Mouse (Mus musculus): Measurements from ENCODE around the gene Iqcb1. TPM values are rescaled to one million over a fixed set of nuclear protein-coding genes. Genes with fewer than 3 reads are reported as not detected.
"Not testable (repeated sequence)": the region's sequence is repeated elsewhere in the genome, so short reads cannot be mapped to it uniquely, and the experiment has no call there.

Iqcb1 gene
- total RNA-seq (2021) = 10 to 100 TPM; 25.5 to 32.0 TPM
- long read RNA-seq, experiment 1, transcript Iqcb1-201 (15 exons, 2,257 nt) = major isoform, 5 of 33 reads
- long read RNA-seq, experiment 1, partial matches to known transcripts = 3 of 33 reads
- long read RNA-seq, experiment 1, other reads (novel, unspliced or antisense) = 25 of 33 reads
- long read RNA-seq, experiment 2, transcript Iqcb1-201 (15 exons, 2,257 nt) = major isoform, 6 of 26 reads
- long read RNA-seq, experiment 2, partial matches to known transcripts = 3 of 26 reads
- long read RNA-seq, experiment 2, other reads (novel, unspliced or antisense) = 17 of 26 reads

DNA sequence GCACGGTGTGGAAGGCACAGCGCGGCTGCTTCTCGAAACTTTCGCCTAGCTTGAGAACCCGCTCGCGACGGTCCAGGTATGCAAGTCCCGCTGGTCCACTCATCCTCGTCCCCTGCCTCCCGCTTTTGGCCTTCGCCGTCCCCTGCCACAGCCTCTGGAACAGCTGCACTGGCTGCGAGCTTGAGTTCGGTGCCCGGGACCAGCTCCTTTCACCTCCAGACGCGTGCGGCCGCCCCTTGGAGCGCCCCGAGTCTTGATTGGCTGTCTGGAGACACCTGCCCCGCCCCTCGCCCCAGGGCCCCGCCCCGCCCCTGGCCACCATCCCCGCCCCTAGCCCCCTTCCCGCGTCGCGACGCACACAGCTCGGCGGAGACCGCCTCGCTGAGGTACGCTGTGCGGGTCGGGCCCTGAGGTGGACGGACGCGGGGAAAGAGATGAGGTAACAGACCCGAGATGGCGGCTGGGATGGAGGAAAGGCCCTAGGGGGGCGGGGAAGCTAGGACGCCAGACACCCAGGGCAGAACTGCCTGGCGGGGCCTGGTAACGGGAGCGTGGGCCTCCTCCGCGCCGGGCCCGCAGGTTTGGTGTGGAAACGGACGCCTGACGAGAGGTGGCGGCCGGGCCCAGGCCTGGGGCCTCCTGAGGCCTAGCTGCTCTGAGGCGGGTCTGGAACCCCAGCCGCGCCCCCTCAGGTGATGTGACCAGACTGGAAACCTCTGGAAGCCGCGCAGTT is at the start of gene Iqcb1:
Gene Iqcb1 (plus strand): TSS at position 332 of the 733 bp plus-strand sequence.
- DNase-seq (ENCODE audit: low spot score in 2 of 2) = peak; percentile 58 to 80
- intact Hi-C loops (cut with DNase I) = no loop called here

DNA sequence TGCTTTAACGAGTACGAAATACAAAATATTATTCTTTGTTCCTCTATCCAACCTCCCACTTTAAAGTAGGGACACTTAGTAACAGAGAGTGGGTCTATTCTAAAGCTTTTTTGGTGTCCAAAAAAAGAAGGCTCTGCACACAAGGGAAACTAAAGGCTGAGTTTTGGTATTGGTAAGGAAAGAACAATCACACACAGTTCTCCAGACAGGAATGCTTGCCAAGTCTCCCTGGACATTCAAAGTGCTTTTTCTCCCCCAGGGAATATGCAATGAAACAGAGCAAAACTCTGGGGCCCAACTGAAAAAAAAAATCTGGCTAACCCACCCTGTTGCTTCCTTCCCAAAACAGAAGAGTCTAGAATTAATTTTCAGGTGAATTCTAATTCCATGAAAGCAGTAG is 44.0 kb upstream of the Iqcb1 start:
- peak in 1 of 2 experiments; percentile 7 for DNase-seq (ENCODE audit: low spot score in 2 of 2)
- intact Hi-C loops (cut with DNase I) = no loop called here

DNA sequence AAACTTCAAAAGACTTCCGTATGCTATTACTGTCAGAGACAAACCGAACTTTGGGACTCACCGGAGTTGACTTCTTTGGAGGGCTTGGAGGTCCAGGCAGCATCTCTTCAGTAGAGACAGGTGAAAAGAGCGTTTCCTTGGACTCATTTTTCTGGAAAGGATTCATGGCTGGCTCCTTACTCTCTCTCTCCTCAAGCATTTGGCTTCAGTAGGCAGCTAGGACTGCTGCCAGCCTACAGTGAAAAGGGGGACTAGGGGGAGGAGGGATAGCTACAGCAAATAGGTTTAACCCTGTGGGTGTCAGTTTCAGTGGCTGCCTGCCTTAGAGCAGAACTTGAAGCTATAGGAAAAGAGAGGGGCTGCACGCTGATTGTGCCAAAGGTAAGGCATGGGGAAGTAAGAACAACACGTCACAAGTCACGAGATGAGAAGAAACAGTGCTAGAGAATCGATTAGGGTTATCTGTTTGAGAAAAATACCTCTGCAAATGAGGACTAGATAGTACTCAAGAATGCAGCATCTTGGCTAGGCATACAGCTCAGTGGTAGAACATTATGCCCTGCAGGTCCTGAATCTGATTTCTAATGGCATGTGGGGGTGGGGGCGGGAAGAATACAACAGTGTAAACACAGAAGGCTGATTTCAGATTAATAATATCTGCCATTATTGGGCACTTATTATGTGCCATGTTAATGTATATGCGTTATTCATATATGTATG is 43.4 kb upstream of the Iqcb1 start, which contains the start of gene Slc15a2:
Gene Slc15a2 (minus strand): TSS at position 369 of the 720 bp plus-strand sequence.
- DNase-seq (ENCODE audit: low spot score in 2 of 2) = peak; percentile 50 to 52

DNA sequence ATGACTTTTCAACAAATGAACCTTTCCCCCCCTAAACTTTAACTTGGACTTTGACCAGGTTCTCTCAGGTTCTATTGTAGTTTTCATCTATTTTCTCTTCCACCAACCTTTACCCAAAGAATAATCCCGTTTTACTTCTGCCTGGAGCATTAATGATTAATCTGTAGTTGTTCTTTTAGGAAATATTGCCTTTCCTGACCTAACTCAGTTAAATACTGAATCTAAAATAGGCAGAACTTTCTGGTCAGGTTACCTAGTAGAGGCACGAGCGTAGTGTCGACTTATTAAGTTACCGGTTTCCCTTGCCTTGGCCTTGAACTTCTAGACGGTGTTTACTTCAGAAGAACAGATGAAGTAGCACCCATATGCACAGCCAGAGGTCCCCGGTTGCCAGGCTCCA is 41.7 kb upstream of the Iqcb1 start:
- no peak for DNase-seq (ENCODE audit: low spot score in 2 of 2)
- intact Hi-C loops (cut with DNase I) = no loop called here

More for the DNA sequence above, 43.4 kb upstream of the Iqcb1 start, which contains the start of gene Slc15a2:
- intact Hi-C loops (cut with DNase I) = no loop called here

DNA sequence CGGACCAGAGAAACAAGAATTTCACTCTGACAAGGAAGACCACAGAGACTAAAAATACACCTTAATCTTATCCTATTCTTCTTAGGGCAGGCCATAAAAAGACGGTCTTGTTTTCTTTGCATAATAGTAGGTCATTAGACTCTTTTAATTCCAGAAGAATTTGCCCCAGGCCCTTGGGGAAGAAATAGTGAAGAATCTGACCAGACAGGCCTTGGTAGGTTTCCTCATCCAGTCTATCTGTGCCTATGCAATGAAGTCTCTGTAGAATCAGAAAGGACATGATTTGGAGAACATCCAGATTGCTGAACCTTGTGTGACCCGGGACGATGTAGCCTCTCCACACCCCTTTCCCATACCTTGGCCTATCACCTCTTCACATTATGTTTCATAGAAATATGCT is 38.0 kb upstream of the Iqcb1 start:
- no peak for DNase-seq (ENCODE audit: low spot score in 2 of 2)
- intact Hi-C loops (cut with DNase I) = no loop called here

DNA sequence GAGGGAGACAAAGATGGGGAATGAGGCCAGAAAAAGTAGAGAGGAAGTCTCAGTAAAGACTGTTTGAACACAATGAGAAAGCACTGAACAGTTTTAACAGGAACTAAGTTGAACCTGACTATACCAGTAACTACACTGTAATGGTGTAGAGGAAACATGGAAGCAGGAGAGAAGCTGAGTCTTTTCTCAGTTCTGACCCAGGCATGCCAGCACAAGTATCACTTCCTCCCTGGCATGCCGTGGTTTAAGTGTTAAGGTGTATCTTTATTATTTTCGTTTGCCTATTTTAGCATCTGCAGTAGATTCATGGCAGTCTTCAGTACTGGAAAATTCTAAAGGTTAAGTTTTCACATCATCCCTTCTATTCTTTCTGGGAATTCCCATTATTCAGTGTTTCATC is 33.2 kb upstream of the Iqcb1 start:
- intact Hi-C loops (cut with DNase I) = no loop called here
- DNase-seq (ENCODE audit: low spot score in 2 of 2) = no peak

DNA sequence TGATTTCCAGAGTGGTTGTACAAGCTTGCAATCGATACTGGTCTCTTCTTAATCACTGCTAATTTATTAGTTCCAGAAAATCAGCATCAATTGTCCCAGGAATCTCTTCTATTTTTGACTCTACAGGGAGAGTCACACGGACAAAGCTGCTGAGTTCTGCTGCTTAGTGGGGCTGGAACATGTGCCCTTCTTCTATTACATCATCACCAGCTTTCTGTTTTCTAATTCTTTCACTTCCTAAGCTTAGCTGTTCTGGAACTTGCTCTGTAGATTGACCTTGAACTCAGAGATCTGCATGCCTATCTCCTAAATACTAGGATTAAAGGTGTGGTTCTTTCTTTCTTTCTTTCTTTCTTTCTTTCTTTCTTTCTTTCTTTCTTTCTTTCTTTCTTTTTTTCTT is 29.9 kb upstream of the Iqcb1 start:
- intact Hi-C loops (cut with DNase I) = no loop called here

DNA sequence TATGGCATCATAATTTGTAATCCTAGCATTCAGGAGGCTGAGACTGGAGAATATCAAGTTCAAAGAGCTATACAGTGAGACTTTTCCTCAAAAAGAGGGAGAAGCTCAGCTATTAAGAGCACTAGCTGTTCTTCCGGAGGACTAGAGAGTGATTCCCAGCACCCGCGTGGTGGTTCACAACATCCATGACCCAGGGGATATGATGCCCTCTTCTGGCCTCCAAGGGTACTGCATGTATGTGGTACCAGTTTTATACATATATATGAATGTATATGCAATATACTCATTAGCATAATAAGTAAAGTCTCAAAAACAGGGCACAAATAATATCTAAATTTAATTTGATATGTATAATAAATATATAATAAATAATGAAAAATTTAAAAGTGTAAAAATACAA is 25.8 kb upstream of the Iqcb1 start:
- DNase-seq (ENCODE audit: low spot score in 2 of 2) = no peak
- intact Hi-C loops (cut with DNase I) = loop anchor here (10.0 kb wide), 1 partner anchor 178 kb away; no protein-coding TSS in a partner anchor

More for the DNA sequence above, 29.9 kb upstream of the Iqcb1 start:
- no peak for DNase-seq (ENCODE audit: low spot score in 2 of 2)

DNA sequence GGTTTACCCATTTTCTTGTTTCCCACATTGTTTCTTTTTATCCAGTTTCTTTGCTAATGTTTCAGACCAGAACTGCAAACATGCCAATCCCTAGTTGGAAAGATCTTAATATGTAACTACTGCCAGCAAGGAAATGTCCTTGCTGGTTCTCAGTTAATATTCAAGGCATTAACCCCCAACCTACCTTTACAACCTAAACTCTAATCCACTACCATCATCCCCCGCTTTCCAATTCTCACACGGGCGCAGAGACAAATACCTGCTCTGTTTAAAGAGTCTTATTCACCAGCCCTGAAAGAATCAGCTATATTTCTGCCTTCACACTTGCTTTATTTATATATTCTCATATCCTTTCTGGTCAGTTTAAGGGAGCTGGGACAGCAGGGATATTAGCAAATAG is 19.6 kb upstream of the Iqcb1 start:
- no peak for DNase-seq (ENCODE audit: low spot score in 2 of 2)
- intact Hi-C loops (cut with DNase I) = loop anchor here (10.0 kb wide), 1 partner anchor 184 kb away; no protein-coding TSS in a partner anchor

DNA sequence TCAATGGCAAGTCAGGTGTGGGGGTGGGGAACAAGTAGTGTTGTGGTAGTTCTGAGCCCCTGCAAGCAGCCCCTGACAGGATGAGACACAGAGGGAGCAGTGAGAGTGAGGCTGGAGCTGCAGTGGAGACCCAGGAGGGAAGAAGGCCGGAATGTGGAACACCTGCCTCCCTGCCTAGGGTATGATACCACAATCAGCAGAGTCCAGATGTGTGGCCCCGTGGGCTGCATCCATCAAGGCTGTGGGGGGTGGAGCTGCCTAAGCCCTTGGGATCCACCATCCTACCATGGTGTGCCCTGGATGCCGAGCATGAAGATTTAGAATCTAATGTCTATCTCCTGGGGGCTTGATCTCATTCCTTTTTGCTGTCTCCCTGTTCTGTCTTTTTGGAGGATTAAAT is 14.5 kb upstream of the Iqcb1 start:
- no peak for DNase-seq (ENCODE audit: low spot score in 2 of 2)
- intact Hi-C loops (cut with DNase I) = no loop called here

DNA sequence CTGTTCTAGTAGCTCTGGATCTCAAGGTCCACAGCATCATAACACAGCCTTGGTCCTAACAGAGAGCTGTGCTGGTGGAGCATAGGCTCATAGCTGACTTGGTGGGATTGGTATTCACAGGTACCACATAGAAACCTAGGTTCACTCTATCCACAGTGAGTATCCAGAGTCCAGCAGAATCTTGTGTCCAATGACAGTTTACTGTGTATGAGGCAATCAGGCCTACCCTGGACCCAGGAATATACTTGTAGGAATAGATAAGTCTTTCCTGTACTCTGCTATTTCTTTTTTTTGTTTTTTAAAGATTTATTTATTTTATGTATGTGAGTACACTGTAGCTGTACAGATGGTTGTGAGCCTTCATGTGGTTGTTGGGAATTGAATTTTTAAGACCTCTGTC is 11.3 kb upstream of the Iqcb1 start:
- no peak for DNase-seq (ENCODE audit: low spot score in 2 of 2)
- intact Hi-C loops (cut with DNase I) = loop anchor here (1.0 to 2.0 kb wide), 2 partner anchors 92 to 344 kb away; no protein-coding TSS in a partner anchor

DNA sequence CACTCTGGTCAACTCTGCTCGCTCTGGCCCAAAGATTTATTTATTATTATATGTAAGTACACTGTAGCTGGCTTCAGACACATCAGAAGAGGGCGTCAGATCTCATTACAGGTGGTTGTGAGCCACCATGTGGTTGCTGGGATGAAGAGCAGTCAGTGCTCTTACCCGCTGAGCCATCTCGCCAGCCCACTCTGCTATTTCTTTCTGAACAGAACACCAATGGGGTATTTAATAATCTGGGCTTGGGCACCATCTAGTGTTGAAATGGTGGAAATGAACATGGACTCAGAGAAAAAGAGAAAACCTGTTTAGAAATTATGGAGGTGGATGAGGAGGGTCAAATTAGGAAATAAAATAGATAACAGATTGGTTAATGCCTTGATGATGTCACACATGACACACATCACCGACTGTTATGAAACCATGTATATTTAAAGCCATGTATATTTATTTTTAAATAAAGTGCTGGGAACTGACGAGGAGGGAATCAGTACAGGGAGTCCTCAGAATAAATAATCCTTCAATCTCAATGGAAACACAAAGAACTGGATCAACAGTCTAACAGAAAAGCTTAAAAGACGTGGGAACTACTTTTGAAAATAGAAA is 10.8 kb upstream of the Iqcb1 start:
- DNase-seq (ENCODE audit: low spot score in 2 of 2) = peak; percentile 87 to 91
- intact Hi-C loops (cut with DNase I) = loop anchor here (1.0 to 2.0 kb wide), 2 partner anchors 93 to 344 kb away; no protein-coding TSS in a partner anchor

DNA sequence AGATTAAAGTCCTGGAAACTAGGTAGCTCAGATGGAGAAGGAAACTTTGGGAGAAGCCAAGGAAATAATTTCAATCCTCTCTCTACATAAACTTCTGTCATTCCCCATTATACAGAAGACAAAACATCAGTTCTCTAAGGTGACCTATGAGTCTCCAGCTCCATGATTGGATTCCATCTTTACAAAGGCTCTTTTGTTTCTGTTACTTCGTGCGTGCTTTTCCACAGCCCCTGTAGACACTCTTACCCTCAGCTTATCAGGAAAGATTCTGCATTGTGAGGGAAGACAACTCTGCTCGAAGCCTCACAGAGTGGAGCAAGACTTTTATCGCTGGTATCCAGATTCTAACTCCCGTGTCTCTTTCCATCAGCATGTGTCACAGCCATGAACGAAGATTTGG is 8.2 kb upstream of the Iqcb1 start:
- no peak for DNase-seq (ENCODE audit: low spot score in 2 of 2)
- intact Hi-C loops (cut with DNase I) = no loop called here

DNA sequence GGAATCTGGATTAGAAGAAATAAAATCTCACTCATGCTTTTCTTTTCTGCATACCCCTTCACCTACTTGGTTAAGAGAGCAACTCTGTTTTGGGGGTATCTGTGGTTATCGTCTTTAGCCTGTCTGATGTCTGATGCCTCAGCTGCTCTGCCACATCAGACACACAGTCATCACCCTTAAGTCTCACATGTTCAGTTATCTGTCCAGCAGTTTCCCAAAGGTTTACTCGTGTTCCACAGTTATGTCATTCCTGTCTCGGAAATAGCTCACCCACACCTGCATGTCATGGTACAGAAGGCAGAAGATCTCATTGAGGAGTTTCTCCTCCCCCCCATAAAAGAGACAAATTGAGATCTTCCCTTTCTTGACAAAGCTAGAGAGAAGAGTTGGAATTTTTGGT is 7.4 kb upstream of the Iqcb1 start:
- no peak for DNase-seq (ENCODE audit: low spot score in 2 of 2)
- intact Hi-C loops (cut with DNase I) = no loop called here

DNA sequence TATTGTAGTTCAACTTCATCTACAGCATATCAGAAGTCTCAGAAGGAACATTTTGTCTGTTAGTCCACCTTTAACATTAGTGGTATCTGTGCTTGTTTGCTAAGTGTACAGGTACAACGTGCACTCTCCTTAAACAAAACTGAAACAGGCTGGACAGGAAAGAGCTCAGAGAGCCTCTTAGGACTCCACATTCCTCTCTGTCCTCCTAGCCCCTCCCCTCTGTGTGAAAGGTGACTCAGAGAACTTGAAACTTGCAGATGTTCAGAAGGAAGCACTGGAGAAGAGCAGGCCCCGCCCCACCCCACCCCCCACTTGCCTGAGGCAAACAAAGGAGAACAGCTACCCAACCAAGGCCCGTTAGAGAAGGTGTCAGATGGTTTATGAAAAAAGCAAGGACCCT is 6.7 kb upstream of the Iqcb1 start:
- no peak for DNase-seq (ENCODE audit: low spot score in 2 of 2)
- intact Hi-C loops (cut with DNase I) = no loop called here

DNA sequence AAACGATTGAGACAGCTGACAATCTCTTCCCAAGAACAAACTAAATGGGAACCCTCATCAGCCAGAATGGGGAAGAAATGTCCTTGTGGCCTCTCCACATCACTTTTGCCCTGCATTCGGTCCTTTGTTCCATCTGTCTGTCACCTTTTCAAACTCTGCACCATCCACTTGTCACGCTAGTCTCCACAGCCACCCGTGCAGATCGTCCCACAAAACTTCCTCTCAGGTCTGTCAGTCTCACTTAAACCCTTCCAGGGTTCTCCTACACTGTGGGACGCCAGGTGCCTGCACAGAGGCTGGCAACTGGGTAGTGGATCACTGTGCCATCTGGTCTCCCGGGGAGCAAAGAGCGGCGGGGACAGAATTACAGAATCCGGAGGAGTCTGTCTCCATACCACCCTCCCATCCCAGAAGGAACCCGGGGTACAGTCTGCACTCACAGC is 553 bp upstream of the Iqcb1 start:
- intact Hi-C loops (cut with DNase I) = no loop called here
- DNase-seq (ENCODE audit: low spot score in 2 of 2) = no peak

DNA sequence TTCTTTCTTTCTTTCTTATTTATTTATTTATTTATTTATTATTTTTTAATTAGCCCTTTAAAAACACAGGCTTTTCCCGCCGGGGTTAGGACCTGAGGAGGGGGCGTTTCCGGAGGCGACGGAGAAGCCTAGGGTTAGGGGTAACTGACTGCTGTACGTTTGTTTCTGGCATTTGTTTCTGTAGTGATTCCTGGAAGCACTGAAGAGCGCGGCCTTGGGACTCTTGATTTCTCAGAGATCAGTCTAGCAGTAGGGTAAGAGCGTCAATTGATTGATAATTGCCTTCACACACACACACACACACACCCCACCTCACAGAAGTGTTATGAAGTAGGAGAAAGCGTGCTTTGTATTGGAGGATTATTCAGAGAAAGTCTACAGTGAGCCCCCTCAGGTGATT is 635 bp downstream of the Iqcb1 start:
- no peak for DNase-seq (ENCODE audit: low spot score in 2 of 2)
- intact Hi-C loops (cut with DNase I) = no loop called here

DNA sequence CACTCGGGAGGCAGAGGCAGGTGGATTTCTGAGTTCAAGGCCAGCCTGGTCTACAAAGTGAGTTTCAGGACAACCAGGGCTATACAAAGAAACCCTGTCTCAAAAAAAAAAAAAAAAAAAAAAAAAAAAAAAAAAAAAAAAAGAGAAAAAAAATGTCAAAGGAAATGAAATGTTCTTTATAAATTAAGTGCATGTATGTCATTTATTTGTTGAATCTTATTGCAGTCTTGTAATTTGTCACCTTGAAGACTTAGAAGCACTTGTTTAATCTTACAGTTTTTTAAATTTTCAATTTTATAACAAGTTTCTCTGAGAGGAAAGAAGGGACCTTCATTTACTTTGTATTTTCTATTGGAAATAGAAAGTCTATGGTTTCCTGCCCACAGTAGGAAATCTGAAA is 18.7 kb downstream of the Iqcb1 start:
- intact Hi-C loops (cut with DNase I) = loop anchor here (5.0 to 10.0 kb wide), 2 partner anchors 45 to 822 kb away; no protein-coding TSS in a partner anchor
- not testable (repeated sequence) for DNase-seq (ENCODE audit: low spot score in 2 of 2)

DNA sequence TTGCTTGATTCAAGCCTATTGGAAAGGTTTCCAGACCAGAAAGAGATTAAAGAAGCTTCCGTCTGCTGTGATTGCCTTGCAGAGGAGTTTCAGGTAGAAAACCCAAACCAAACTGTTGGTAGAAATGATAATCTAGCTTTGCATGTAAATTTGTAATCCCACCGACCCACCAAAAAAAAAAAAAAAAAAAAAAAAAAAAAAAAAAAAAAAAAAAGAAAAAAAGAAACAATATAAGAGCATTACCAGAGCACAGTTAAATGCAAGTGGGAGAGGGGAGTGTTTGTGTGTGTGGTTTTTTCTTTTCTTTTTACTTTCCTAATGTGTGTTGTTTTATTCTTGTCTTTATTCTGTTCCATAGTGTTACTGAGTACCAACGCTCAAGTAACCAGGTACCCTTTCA is 23.0 kb downstream of the Iqcb1 start:
- intact Hi-C loops (cut with DNase I) = no loop called here
- DNase-seq (ENCODE audit: low spot score in 2 of 2) = no peak

DNA sequence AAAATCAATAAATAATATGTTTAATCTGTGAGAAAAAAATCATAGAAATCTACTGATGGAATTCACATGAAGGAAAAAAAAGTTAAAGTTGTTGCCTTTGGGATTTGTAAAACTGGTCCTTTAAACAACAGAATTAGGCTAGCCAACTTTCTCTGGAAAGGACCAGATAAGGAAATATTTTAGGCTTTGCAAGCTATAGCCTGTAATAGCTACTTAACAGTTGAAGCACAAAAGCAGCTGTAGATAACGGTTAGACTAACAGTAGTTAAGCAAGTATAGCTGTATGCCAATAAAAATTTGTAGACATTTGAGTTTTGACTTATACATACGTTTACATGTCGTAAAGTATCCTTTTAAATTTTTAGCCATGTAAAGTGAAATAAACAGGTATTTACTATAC is 35.4 kb downstream of the Iqcb1 start:
- intact Hi-C loops (cut with DNase I) = no loop called here
- DNase-seq (ENCODE audit: low spot score in 2 of 2) = no peak
